Mouse (Mus musculus): ENCODE data around the gene Lalba. TPM values are rescaled to one million over a fixed set of nuclear protein-coding genes. Genes with fewer than 3 reads are reported as not detected.

Lalba gene
- polyA plus RNA-seq, 1 experiment from 2014 or later, result 0.57 TPM

- no peak overlapping the region for H3K9ac ChIP-seq (ENCODE audit: low read length)
- H3K9me3 ChIP-seq (ENCODE audit: control insufficient read depth, low read length), result no peaks in the 10 kb centered on the region
- no peaks in the 10 kb centered on the region for H3K36me3 ChIP-seq (ENCODE audit: control insufficient read depth, insufficient read depth, low read length)
- no peak overlapping the region for H3K4me2 ChIP-seq (ENCODE audit: low read length)
- H3K4me1 ChIP-seq (replicated peaks; ENCODE audit: control insufficient read depth, insufficient read depth, low read length), result peaks cover 8% of the 10 kb centered on the region
- no peak overlapping the region for H3K27ac ChIP-seq (ENCODE audit: low read depth)
- WGBS, result 72% methylated on average over 7 of the region's 7 CpGs
- H3K27me3 ChIP-seq (replicated peaks; ENCODE audit: control insufficient read depth, insufficient read depth, low read length), result no peaks in the 10 kb centered on the region
- ATAC-seq (replicated peaks; ENCODE audit: low FRiP score, low TSS enrichment, low read depth), result no peak
- DNase-seq (ENCODE audit: low spot score), result no peak
- no peak overlapping the region for H3K4me3 ChIP-seq (ENCODE audit: low read depth, low read length)
Measured at GRCm38 (mm10) chr15:98479568-98480102, 2.9 kb downstream of the Lalba start.

GRCm38 (mm10) chr15:98476281-98476680 is 6.2 kb downstream of the Lalba start:
- DNase-seq (ENCODE audit: low spot score), result no peak
- 82% methylated on average over 5 of the region's 5 CpGs for WGBS
- Histone ChIP-seq H3K4me1 (replicated peaks; ENCODE audit: control insufficient read depth, insufficient read depth, low read length) (no peaks in the 10 kb centered on the region), H3K4me3 (ENCODE audit: low read depth, low read length) (no peak overlapping the region), H3K36me3 (ENCODE audit: control insufficient read depth, insufficient read depth, low read length) (no peaks in the 10 kb centered on the region), H3K9ac (ENCODE audit: low read length) (no peak overlapping the region), H3K27ac (ENCODE audit: low read depth) (no peak overlapping the region), H3K9me3 (ENCODE audit: control insufficient read depth, low read length) (no peaks in the 10 kb centered on the region), H3K27me3 (replicated peaks; ENCODE audit: control insufficient read depth, insufficient read depth, low read length) (no peaks in the 10 kb centered on the region), H3K4me2 (ENCODE audit: low read length) (no peak overlapping the region)
- no peak for ATAC-seq (replicated peaks; ENCODE audit: low FRiP score, low TSS enrichment, low read depth)

- ATAC-seq (replicated peaks; ENCODE audit: low FRiP score, low TSS enrichment, low read depth) (no peak), DNase-seq (ENCODE audit: low spot score) (peak; percentile 64)
- Histone ChIP-seq H3K4me2 (ENCODE audit: low read length) (no peak overlapping the region), H3K27me3 (replicated peaks; ENCODE audit: control insufficient read depth, insufficient read depth, low read length) (no peaks in the 10 kb centered on the region), H3K9me3 (ENCODE audit: control insufficient read depth, low read length) (no peaks in the 10 kb centered on the region), H3K27ac (ENCODE audit: low read depth) (no peak overlapping the region), H3K36me3 (ENCODE audit: control insufficient read depth, insufficient read depth, low read length) (no peaks in the 10 kb centered on the region), H3K9ac (ENCODE audit: low read length) (no peak overlapping the region), H3K4me1 (replicated peaks; ENCODE audit: control insufficient read depth, insufficient read depth, low read length) (no peaks in the 10 kb centered on the region), H3K4me3 (ENCODE audit: low read depth, low read length) (no peak overlapping the region)
- WGBS, result 48% methylated on average over 10 of the region's 10 CpGs
Measured at GRCm38 (mm10) chr15:98475382-98475781, 7.1 kb downstream of the Lalba start.

GRCm38 (mm10) chr15:98474958-98475357 is 7.6 kb downstream of the Lalba start:
- no peak overlapping the region for H3K27ac ChIP-seq (ENCODE audit: low read depth)
- H3K4me2 ChIP-seq (ENCODE audit: low read length), result no peak overlapping the region
- H3K4me3 ChIP-seq (ENCODE audit: low read depth, low read length), result no peak overlapping the region
- H3K36me3 ChIP-seq (ENCODE audit: control insufficient read depth, insufficient read depth, low read length), result no peaks in the 10 kb centered on the region
- no peaks in the 10 kb centered on the region for H3K27me3 ChIP-seq (replicated peaks; ENCODE audit: control insufficient read depth, insufficient read depth, low read length)
- no peak for ATAC-seq (replicated peaks; ENCODE audit: low FRiP score, low TSS enrichment, low read depth)
- WGBS, result 79% methylated on average over 10 of the region's 10 CpGs
- no peak for DNase-seq (ENCODE audit: low spot score)
- no peaks in the 10 kb centered on the region for H3K4me1 ChIP-seq (replicated peaks; ENCODE audit: control insufficient read depth, insufficient read depth, low read length)
- H3K9ac ChIP-seq (ENCODE audit: low read length), result no peak overlapping the region
- H3K9me3 ChIP-seq (ENCODE audit: control insufficient read depth, low read length), result no peaks in the 10 kb centered on the region

GRCm38 (mm10) chr15:98471539-98471938 is 11.0 kb downstream of the Lalba start:
- WGBS, result 90% methylated on average over 13 of the region's 13 CpGs
- no peak overlapping the region for H3K27ac ChIP-seq (ENCODE audit: low read depth)
- no peak overlapping the region for H3K9ac ChIP-seq (ENCODE audit: low read length)
- no peak overlapping the region for H3K4me2 ChIP-seq (ENCODE audit: low read length)
- no peaks in the 10 kb centered on the region for H3K27me3 ChIP-seq (replicated peaks; ENCODE audit: control insufficient read depth, insufficient read depth, low read length)
- no peak overlapping the region for H3K4me3 ChIP-seq (ENCODE audit: low read depth, low read length)
- no peaks in the 10 kb centered on the region for H3K4me1 ChIP-seq (replicated peaks; ENCODE audit: control insufficient read depth, insufficient read depth, low read length)
- H3K9me3 ChIP-seq (ENCODE audit: control insufficient read depth, low read length), result no peaks in the 10 kb centered on the region
- no peaks in the 10 kb centered on the region for H3K36me3 ChIP-seq (ENCODE audit: control insufficient read depth, insufficient read depth, low read length)
- DNase-seq (ENCODE audit: low spot score), result no peak
- ATAC-seq (replicated peaks; ENCODE audit: low FRiP score, low TSS enrichment, low read depth), result no peak

- 88% methylated on average over 4 of the region's 4 CpGs for whole genome bisulfite sequencing
- Histone ChIP-seq H3K4me3 (ENCODE audit: low read depth, low read length) (no peak within 1 kb of the TSS), H3K9me3 (ENCODE audit: control insufficient read depth, low read length) (no peaks in the 10 kb centered on the region), H3K4me2 (ENCODE audit: low read length) (no peak within 1 kb of the TSS), H3K4me1 (replicated peaks; ENCODE audit: control insufficient read depth, insufficient read depth, low read length) (no peaks in the 10 kb centered on the region), H3K27me3 (replicated peaks; ENCODE audit: control insufficient read depth, insufficient read depth, low read length) (no peaks in the 10 kb centered on the region), H3K9ac (ENCODE audit: low read length) (no peak within 1 kb of the TSS), H3K36me3 (ENCODE audit: control insufficient read depth, insufficient read depth, low read length) (no peaks in the 10 kb centered on the region), H3K27ac (ENCODE audit: low read depth) (no peak within 1 kb of the TSS)
- DNase-seq (ENCODE audit: low spot score) (no peak), ATAC-seq (replicated peaks; ENCODE audit: low FRiP score, low TSS enrichment, low read depth) (no peak)
Measured at GRCm38 (mm10) chr15:98469596-98469995, 12.9 kb downstream of the Lalba start, which contains the start of gene OR5BS1P. OR5BS1P (plus strand) TSS chr15:98469896.

- H3K36me3 ChIP-seq (ENCODE audit: control insufficient read depth, insufficient read depth, low read length), result no peaks in the 10 kb centered on the region
- no peak within 1 kb of the TSS for H3K4me3 ChIP-seq (ENCODE audit: low read depth, low read length)
- 93% methylated on average over 7 of the region's 7 CpGs for WGBS
- H3K4me2 ChIP-seq (ENCODE audit: low read length), result no peak within 1 kb of the TSS
- H3K27ac ChIP-seq (ENCODE audit: low read depth), result no peak within 1 kb of the TSS
- H3K27me3 ChIP-seq (replicated peaks; ENCODE audit: control insufficient read depth, insufficient read depth, low read length), result no peaks in the 10 kb centered on the region
- ATAC-seq (replicated peaks; ENCODE audit: low FRiP score, low TSS enrichment, low read depth), result no peak
- H3K4me1 ChIP-seq (replicated peaks; ENCODE audit: control insufficient read depth, insufficient read depth, low read length), result no peaks in the 10 kb centered on the region
- no peak within 1 kb of the TSS for H3K9ac ChIP-seq (ENCODE audit: low read length)
- no peaks in the 10 kb centered on the region for H3K9me3 ChIP-seq (ENCODE audit: control insufficient read depth, low read length)
- DNase-seq (ENCODE audit: low spot score), result no peak
Measured at GRCm38 (mm10) chr15:98452288-98452687, 30.2 kb downstream of the Lalba start, which contains the start of gene Olfr281. Olfr281 (plus strand) TSS chr15:98452588.

GRCm38 (mm10) chr15:98448521-98448920 is 34.0 kb downstream of the Lalba start:
- Histone ChIP-seq H3K4me3 (ENCODE audit: low read depth, low read length) (no peak overlapping the region), H3K4me1 (replicated peaks; ENCODE audit: control insufficient read depth, insufficient read depth, low read length) (no peaks in the 10 kb centered on the region), H3K36me3 (ENCODE audit: control insufficient read depth, insufficient read depth, low read length) (no peaks in the 10 kb centered on the region), H3K9ac (ENCODE audit: low read length) (no peak overlapping the region), H3K4me2 (ENCODE audit: low read length) (no peak overlapping the region), H3K9me3 (ENCODE audit: control insufficient read depth, low read length) (no peaks in the 10 kb centered on the region), H3K27ac (ENCODE audit: low read depth) (no peak overlapping the region), H3K27me3 (replicated peaks; ENCODE audit: control insufficient read depth, insufficient read depth, low read length) (no peaks in the 10 kb centered on the region)
- WGBS, result 61% methylated on average over 4 of the region's 4 CpGs
- DNase-seq (ENCODE audit: low spot score) (no peak), ATAC-seq (replicated peaks; ENCODE audit: low FRiP score, low TSS enrichment, low read depth) (no peak)

- H3K9ac ChIP-seq (ENCODE audit: low read length), result no peak overlapping the region
- no peaks in the 10 kb centered on the region for H3K4me1 ChIP-seq (replicated peaks; ENCODE audit: control insufficient read depth, insufficient read depth, low read length)
- no peak overlapping the region for H3K27ac ChIP-seq (ENCODE audit: low read depth)
- no peaks in the 10 kb centered on the region for H3K9me3 ChIP-seq (ENCODE audit: control insufficient read depth, low read length)
- no peaks in the 10 kb centered on the region for H3K27me3 ChIP-seq (replicated peaks; ENCODE audit: control insufficient read depth, insufficient read depth, low read length)
- no peak overlapping the region for H3K4me2 ChIP-seq (ENCODE audit: low read length)
- no peaks in the 10 kb centered on the region for H3K36me3 ChIP-seq (ENCODE audit: control insufficient read depth, insufficient read depth, low read length)
- 81% methylated on average over 3 of the region's 3 CpGs for WGBS
- ATAC-seq (replicated peaks; ENCODE audit: low FRiP score, low TSS enrichment, low read depth) (no peak), DNase-seq (ENCODE audit: low spot score) (no peak)
- no peak overlapping the region for H3K4me3 ChIP-seq (ENCODE audit: low read depth, low read length)
Measured at GRCm38 (mm10) chr15:98444561-98444960, 38.0 kb downstream of the Lalba start.
